Mouse (Mus musculus) CH12.LX (cell line): ENCODE data around the gene Zfp658. TPM values are rescaled to one million over a fixed set of nuclear protein-coding genes. Genes with fewer than 3 reads are reported as not detected.

Experiments
- DNase-seq: peaks from one replicate; pipeline ENCODE4 v3.0.0-alpha.2; 2013; ENCODE audit errors: extremely low read depth
- H3K27ac ChIP-seq: 2 replicates; pipeline ENCODE4 v1.5.1; 2012; ENCODE audit warnings: low read depth, mild to moderate bottlenecking, control low read depth, moderate library complexity; ENCODE audit not compliant: insufficient read depth
- H3K27me3 ChIP-seq: replicated peaks from 2 replicates; pipeline ENCODE3; 2012; ENCODE audit warnings: inconsistent platforms
- H3K36me3 ChIP-seq, 2 experiments: replicated peaks in 1 of 2; 2 replicates each; pipeline versions ENCODE3 to v1.6.1; 2012; ENCODE audit warnings: inconsistent platforms in 1 of 2, low read length in 1 of 2, mild to moderate bottlenecking in 1 of 2, mixed read lengths in 1 of 2, moderate library complexity in 1 of 2; ENCODE audit not compliant: control insufficient read depth in 1 of 2, insufficient read depth in 1 of 2
- H3K4me1 ChIP-seq, 2 experiments: 2 replicates each; pipeline ENCODE4 v1.6.1; 2012; ENCODE audit warnings: inconsistent platforms in 1 of 2, moderate library complexity in 1 of 2; ENCODE audit not compliant: insufficient read depth in 2 of 2, control insufficient read depth in 1 of 2
- H3K4me2 ChIP-seq: 2 replicates; pipeline ENCODE4 v1.6.1; 2012; ENCODE audit warnings: low read depth, mild to moderate bottlenecking, control low read depth; ENCODE audit not compliant: poor library complexity, insufficient read depth, severe bottlenecking
- H3K4me3 ChIP-seq, 3 experiments: fragments of 150-350 bp in 1 of 3; sonication (generic) in 1 of 3; replicated peaks in 1 of 3; 2 replicates each; pipeline versions ENCODE3 to v1.5.1; 2011 to 2012; ENCODE audit warnings: low read depth in 2 of 3, low read length in 2 of 3, mild to moderate bottlenecking in 2 of 3, moderate library complexity in 2 of 3, control low read depth in 1 of 3, improper control_type of control experiment in 1 of 3, inconsistent platforms in 1 of 3, mixed read lengths in 1 of 3; ENCODE audit not compliant: poor library complexity in 1 of 3
- H3K79me2 ChIP-seq: replicated peaks from 2 replicates; pipeline ENCODE4 v1.6.1; 2012; ENCODE audit warnings: mild to moderate bottlenecking, moderate library complexity; ENCODE audit not compliant: control insufficient read depth, poor library complexity, insufficient read depth, severe bottlenecking; ENCODE audit errors: extremely low read depth
- H3K9ac ChIP-seq: 2 replicates; pipeline ENCODE4 v1.6.1; 2012; ENCODE audit warnings: low read depth, mild to moderate bottlenecking, control low read depth, moderate library complexity; ENCODE audit not compliant: insufficient read depth
- H3K9me3 ChIP-seq: replicated peaks from 2 replicates; pipeline ENCODE3; 2012; ENCODE audit warnings: low read length, inconsistent platforms, mixed read lengths
- BHLHE40 ChIP-seq: IDR thresholded peaks from 2 replicates; pipeline ENCODE4 v1.6.1; 2011; ENCODE audit warnings: mild to moderate bottlenecking, low read depth, low read length, improper control_type of control experiment
- CHD1 ChIP-seq: IDR thresholded peaks from 2 replicates; pipeline ENCODE4 v1.6.1; 2012; ENCODE audit warnings: low read depth, low read length, improper control_type of control experiment, inconsistent platforms
- CHD2 ChIP-seq: IDR thresholded peaks from 2 replicates; pipeline ENCODE4 v1.6.1; 2011; ENCODE audit warnings: low read length, improper control_type of control experiment
- CTCF ChIP-seq, 2 experiments: IDR thresholded peaks in 1 of 2; conservative IDR thresholded peaks in 1 of 2; 2 replicates each; pipeline ENCODE4 v1.5.1; 2011 to 2012; ENCODE audit warnings: low read depth in 2 of 2, low read length in 2 of 2, improper control_type of control experiment in 1 of 2, inconsistent platforms in 1 of 2, mild to moderate bottlenecking in 1 of 2, moderate library complexity in 1 of 2
- E2F4 ChIP-seq: IDR thresholded peaks from 2 replicates; pipeline ENCODE4 v1.6.1; 2011; ENCODE audit warnings: low read depth, low read length, improper control_type of control experiment; ENCODE audit not compliant: insufficient replicate concordance
- ELF1 ChIP-seq: IDR thresholded peaks from 2 replicates; pipeline ENCODE4 v1.6.1; 2014; ENCODE audit warnings: low read depth, mild to moderate bottlenecking, inconsistent platforms, low read length, improper control_type of control experiment
- EP300 ChIP-seq: IDR thresholded peaks from 2 replicates; pipeline ENCODE4 v1.6.1; 2011; ENCODE audit warnings: low read length, improper control_type of control experiment
- ETS1 ChIP-seq: conservative IDR thresholded peaks from 2 replicates; pipeline ENCODE4 v1.6.1; 2012; ENCODE audit warnings: low read depth, mild to moderate bottlenecking, inconsistent platforms, low read length, improper control_type of control experiment, moderate library complexity
- GABPA ChIP-seq: IDR thresholded peaks from 2 replicates; pipeline ENCODE4 v1.6.1; 2012; ENCODE audit warnings: low read depth, low read length, improper control_type of control experiment, inconsistent platforms; ENCODE audit not compliant: insufficient replicate concordance
- HCFC1 ChIP-seq: IDR thresholded peaks from 2 replicates; pipeline ENCODE4 v1.6.1; 2012; ENCODE audit warnings: low read depth, mild to moderate bottlenecking, inconsistent platforms, low read length, improper control_type of control experiment
- IRF4 ChIP-seq: IDR thresholded peaks from 2 replicates; pipeline ENCODE4 v1.6.1; 2014; ENCODE audit warnings: low read depth, mild to moderate bottlenecking, inconsistent platforms, low read length, improper control_type of control experiment
- JUN ChIP-seq: IDR thresholded peaks from 2 replicates; pipeline ENCODE4 v1.6.1; 2011; ENCODE audit warnings: low read depth, mild to moderate bottlenecking, low read length, improper control_type of control experiment, moderate library complexity; ENCODE audit not compliant: insufficient read depth
- JUND ChIP-seq: conservative IDR thresholded peaks from 2 replicates; pipeline ENCODE4 v1.6.1; 2011; ENCODE audit warnings: low read depth, low read length, improper control_type of control experiment
- KAT2A ChIP-seq: IDR thresholded peaks from 2 replicates; pipeline ENCODE4 v1.6.1; 2012; ENCODE audit warnings: low read length, improper control_type of control experiment, inconsistent platforms; ENCODE audit not compliant: insufficient replicate concordance
- MAFK ChIP-seq: IDR thresholded peaks from 2 replicates; pipeline ENCODE4 v1.6.1; 2011; ENCODE audit warnings: low read length, improper control_type of control experiment; ENCODE audit not compliant: insufficient replicate concordance
- MAX ChIP-seq: IDR thresholded peaks from 2 replicates; pipeline ENCODE4 v1.6.1; 2011; ENCODE audit warnings: low read length, improper control_type of control experiment
- MAZ ChIP-seq: IDR thresholded peaks from 2 replicates; pipeline ENCODE4 v1.6.1; 2012; ENCODE audit warnings: low read depth, mild to moderate bottlenecking, inconsistent platforms, low read length, improper control_type of control experiment, moderate library complexity
- MEF2A ChIP-seq: IDR thresholded peaks from 2 replicates; pipeline ENCODE4 v1.6.1; 2014; ENCODE audit warnings: low read depth, mild to moderate bottlenecking, inconsistent platforms, low read length, improper control_type of control experiment, borderline replicate concordance
- MXI1 ChIP-seq: IDR thresholded peaks from 2 replicates; pipeline ENCODE4 v1.6.1; 2011; ENCODE audit warnings: mild to moderate bottlenecking, low read depth, low read length, improper control_type of control experiment
- MYC ChIP-seq: IDR thresholded peaks from 2 replicates; pipeline ENCODE4 v1.6.1; 2011; ENCODE audit warnings: low read depth, mild to moderate bottlenecking, improper control_type of control experiment, low read length
- NELFE ChIP-seq: IDR thresholded peaks from 2 replicates; pipeline ENCODE4 v1.6.1; 2011; ENCODE audit warnings: low read depth, low read length, improper control_type of control experiment
- NRF1 ChIP-seq: IDR thresholded peaks from 2 replicates; pipeline ENCODE4 v1.6.1; 2014; ENCODE audit warnings: low read depth, mild to moderate bottlenecking, inconsistent platforms, low read length, improper control_type of control experiment, moderate library complexity
- PAX5 ChIP-seq: IDR thresholded peaks from 2 replicates; pipeline ENCODE4 v1.6.1; 2012; ENCODE audit warnings: low read length, inconsistent platforms, mixed read lengths
- POLR2A ChIP-seq: IDR thresholded peaks from 2 replicates; pipeline ENCODE4 v1.6.1; 2011; ENCODE audit warnings: low read depth, mild to moderate bottlenecking, improper control_type of control experiment, low read length
- RAD21 ChIP-seq: IDR thresholded peaks from 2 replicates; pipeline ENCODE4 v1.6.1; 2011; ENCODE audit warnings: low read depth, mild to moderate bottlenecking, low read length, improper control_type of control experiment, moderate library complexity
- RCOR1 ChIP-seq: conservative IDR thresholded peaks from 2 replicates; pipeline ENCODE4 v1.6.1; 2012; ENCODE audit warnings: low read depth, mild to moderate bottlenecking, inconsistent platforms, low read length, improper control_type of control experiment
- SIN3A ChIP-seq: IDR thresholded peaks from 2 replicates; pipeline ENCODE4 v1.6.1; 2012; ENCODE audit warnings: low read length, improper control_type of control experiment, inconsistent platforms
- SMC3 ChIP-seq: IDR thresholded peaks from 2 replicates; pipeline ENCODE4 v1.6.1; 2011; ENCODE audit warnings: low read depth, low read length, improper control_type of control experiment
- TBP ChIP-seq: conservative IDR thresholded peaks from 2 replicates; pipeline ENCODE4 v1.6.1; 2011; ENCODE audit warnings: low read depth, low read length, improper control_type of control experiment
- UBTF ChIP-seq: IDR thresholded peaks from 2 replicates; pipeline ENCODE4 v1.6.1; 2012; ENCODE audit warnings: low read depth, mild to moderate bottlenecking, inconsistent platforms, low read length, improper control_type of control experiment, moderate library complexity
- USF1 ChIP-seq: IDR thresholded peaks from 2 replicates; pipeline ENCODE4 v1.6.1; 2014; ENCODE audit warnings: low read depth, mild to moderate bottlenecking, inconsistent platforms, low read length, improper control_type of control experiment
- USF2 ChIP-seq: conservative IDR thresholded peaks from 2 replicates; pipeline ENCODE4 v1.6.1; 2011; ENCODE audit warnings: low read depth, low read length, improper control_type of control experiment
- ZC3H11A ChIP-seq: IDR thresholded peaks from 2 replicates; pipeline ENCODE4 v1.6.1; 2012; ENCODE audit warnings: low read depth, mild to moderate bottlenecking, inconsistent platforms, low read length, improper control_type of control experiment
- ZKSCAN1 ChIP-seq: IDR thresholded peaks from 2 replicates; pipeline ENCODE4 v1.6.1; 2012; ENCODE audit warnings: low read depth, inconsistent platforms, low read length, improper control_type of control experiment, borderline replicate concordance
- ZMIZ1 ChIP-seq: IDR thresholded peaks from 2 replicates; pipeline ENCODE4 v1.6.1; 2012; ENCODE audit warnings: low read depth, mild to moderate bottlenecking, inconsistent platforms, low read length, improper control_type of control experiment
- ZNF384 ChIP-seq: IDR thresholded peaks from 2 replicates; pipeline ENCODE4 v1.6.1; 2012; ENCODE audit warnings: low read depth, low read length, improper control_type of control experiment, inconsistent platforms
- dilution Hi-C: fragments of 300-500 bp; cut with MboI; formaldehyde crosslinking; loops from 2 replicates; pipeline ENCODE4 v1.14.3; 2020; ENCODE audit warnings: low sequenced_read_pairs; ENCODE audit not compliant: extremely low pct_unique_long_range_greater_than_20kb, extremely low pct_ligation_motif_present
- in situ Hi-C: fragments of 300-500 bp; cut with MboI; formaldehyde crosslinking; loops from 3 replicates; pipeline ENCODE4 v1.14.3; 2019; ENCODE audit warnings: low sequenced_read_pairs, low pct_ligation_motif_present, low pct_unique_long_range_greater_than_20kb, mixed read lengths
- polyA plus RNA-seq: library from polyadenylated mRNA; unstranded; fragments of >175 nt; gene quantifications from 2 replicates; pipeline ENCODE4 v1.2.1, GENCODE M21; 2012; ENCODE audit warnings: low read depth; ENCODE audit not compliant: insufficient read length
- total RNA-seq, 2 experiments: library from RNA; depleted of rRNA; stranded (reverse); fragments of 300-350 nt in 1 of 2; fragments of >200 nt in 1 of 2; gene quantifications; 2 replicates each; pipeline ENCODE4 v1.2.3; 2012 to 2014

The Zfp658 gene
- total and polyA plus RNA-seq, 3 experiments, result 2.3 to 3.3 (median 2.9) TPM

DNA sequence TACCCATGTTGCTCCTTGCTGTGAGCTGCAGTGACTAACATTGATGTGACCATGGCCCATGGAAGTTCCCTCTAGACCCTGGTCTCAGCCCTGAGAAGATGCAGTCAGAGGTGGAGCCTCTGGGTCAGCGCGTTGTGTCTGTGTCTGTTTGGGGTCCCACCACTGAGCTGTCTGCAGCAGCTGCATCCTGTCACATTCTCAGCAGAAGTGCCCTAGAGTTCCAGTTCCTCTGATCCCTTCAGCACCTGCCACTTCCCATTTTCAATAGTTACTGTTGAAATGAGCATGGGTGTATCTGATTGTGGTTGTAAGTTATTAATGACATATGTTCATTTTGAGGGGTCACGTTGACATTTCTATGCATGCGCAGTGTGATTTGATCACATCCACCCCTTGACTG is 8.9 kb upstream of the Zfp658 start (continued):
- peak; percentile 86 for TF ChIP-seq ETS1
- TF ChIP-seq ZKSCAN1, result no peak
- no peak for TF ChIP-seq E2F4
- peak; percentile 66; the same call in 1 of the 2 replicates for TF ChIP-seq MYC
- TF ChIP-seq SIN3A, result peak; percentile 70
- no peak for TF ChIP-seq KAT2A
- TF ChIP-seq SMC3, result no peak
- TF ChIP-seq GABPA, result no peak
- TF ChIP-seq PAX5, result no peak

DNA sequence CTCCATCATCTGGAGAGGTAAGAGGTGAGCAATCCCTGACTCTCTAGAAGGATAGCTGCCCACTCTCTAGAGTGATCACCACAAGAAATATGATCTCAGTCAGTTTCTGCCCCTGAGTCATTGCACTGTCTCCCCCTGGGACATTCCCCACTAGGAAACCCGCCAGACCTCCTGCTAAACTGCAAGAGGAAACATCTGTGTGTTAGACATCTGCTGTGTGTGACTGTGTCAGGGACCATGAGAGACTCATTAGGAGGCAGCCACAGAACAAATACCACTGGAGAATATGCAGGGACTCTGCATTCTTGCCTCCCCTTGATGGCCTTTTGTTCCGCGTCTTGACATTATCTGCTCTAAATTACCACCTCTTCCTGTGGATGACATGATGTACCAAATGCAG is 7.5 kb upstream of the Zfp658 start:
- DNase-seq, result peak; percentile 96
- no peaks in the 10 kb centered on the region for H3K36me3 ChIP-seq
- H3K4me3 ChIP-seq, result no peak overlapping the region
- dilution Hi-C loops (no loop called here), in situ Hi-C loops (no loop called here)
- no peaks in the 10 kb centered on the region for H3K9me3 ChIP-seq
- H3K4me2 ChIP-seq, result peak overlapping the region; percentile 53; the same call in 1 of the 2 replicates
- H3K9ac ChIP-seq, result no peak overlapping the region
- no peaks in the 10 kb centered on the region for H3K27me3 ChIP-seq
- H3K27ac ChIP-seq, result peak overlapping the region; percentile 69
- H3K4me1 ChIP-seq, result peaks cover 20 to 34% of the 10 kb centered on the region in 2 experiments
- H3K79me2 ChIP-seq, result no peaks in the 10 kb centered on the region
- TF ChIP-seq CHD1, result no peak
- TF ChIP-seq POLR2A, result no peak
- TF ChIP-seq USF1, result no peak
- no peak for TF ChIP-seq ZC3H11A
- TF ChIP-seq RCOR1, result 0 out of 2 replicates have a peak, but pooled peaks have one; percentile 62
- 0 out of 2 replicates have a peak, but pooled peaks have one; percentile 1 for TF ChIP-seq SMC3
- TF ChIP-seq JUND, result no peak; the same call in 1 of the 2 replicates
- TF ChIP-seq CHD2, result peak; percentile 61; the same call in 1 of the 2 replicates
- peak; percentile 69 for TF ChIP-seq JUN
- no peak for TF ChIP-seq PAX5
- TF ChIP-seq TBP, result 0 out of 2 replicates have a peak, but pooled peaks have one; percentile 47
- TF ChIP-seq MAZ, result peak; percentile 83
- no peak for TF ChIP-seq NELFE
- no peak for TF ChIP-seq ZNF384
- peak; percentile 91 for TF ChIP-seq BHLHE40
- no peak for TF ChIP-seq USF2
- TF ChIP-seq MXI1, result peak; percentile 48; the same call in 1 of the 2 replicates
- no peak for TF ChIP-seq GABPA
- TF ChIP-seq RAD21, result no peak; the same call in 1 of the 2 replicates
- no peak; the same call in 1 of the 2 replicates for TF ChIP-seq UBTF
- TF ChIP-seq MEF2A, result peak; percentile 83
- TF ChIP-seq HCFC1, result 0 out of 2 replicates have a peak, but pooled peaks have one; percentile 25
- TF ChIP-seq ZMIZ1, result no peak
- peak; percentile 94 for TF ChIP-seq EP300
- TF ChIP-seq IRF4, result peak; percentile 89
- peak; percentile 84 for TF ChIP-seq MAFK
- TF ChIP-seq SIN3A, result peak; percentile 78
- no peak for TF ChIP-seq CTCF (conservative IDR thresholded peaks at IDR 0.05 in 1 of 2, IDR thresholded peaks at IDR 0.05 in 1 of 2; ENCODE audit: low read depth in 2 of 2, low read length in 2 of 2)
- no peak for TF ChIP-seq E2F4
- no peak for TF ChIP-seq ZKSCAN1
- no peak for TF ChIP-seq MAX
- TF ChIP-seq ETS1, result peak; percentile 99
- peak; percentile 63; the same call in 1 of the 2 replicates for TF ChIP-seq ELF1
- 0 out of 2 replicates have a peak, but pooled peaks have one; percentile 29 for TF ChIP-seq KAT2A
- no peak for TF ChIP-seq NRF1
